Mouse (Mus musculus) gastrocnemius, adult 18-20 months (tissue): Measurements from ENCODE around the gene Rpa3. TPM values are rescaled to one million over a fixed set of nuclear protein-coding genes. Genes with fewer than 3 reads are reported as not detected.

Experiments
- DNase-seq: peaks from one replicate; pipeline ENCODE4 v3.0.0; 2021; ENCODE audit warnings: low spot score
- long read RNA-seq, 2 experiments: library from polyadenylated mRNA; stranded (forward); transcript quantifications; one replicate each; pipeline ENCODE4 v2.0.0; 2021
- total RNA-seq, 2 experiments: library from RNA; stranded (reverse); gene quantifications; 2 replicates each; pipeline ENCODE4 v1.2.3; 2021

Rpa3 gene
- total RNA-seq = 1 to 10 TPM; 8.2 to 9.0 TPM
- long read RNA-seq, experiment 1, transcript Rpa3-201 (4 exons, 670 nt) = major isoform, 16 of 16 reads
- long read RNA-seq, experiment 1, partial matches to known transcripts = 0 of 16 reads
- long read RNA-seq, experiment 1, other reads (novel, unspliced or antisense) = 0 of 16 reads
- long read RNA-seq, experiment 2, transcript Rpa3-201 (4 exons, 670 nt) = major isoform, 12 of 13 reads
- long read RNA-seq, experiment 2, partial matches to known transcripts = 0 of 13 reads
- long read RNA-seq, experiment 2, other reads (novel, unspliced or antisense) = 1 of 13 reads

- DNase-seq = peak; percentile 98
These were observed at the start of gene Rpa3, which contains the start of the genes Umad1 and Gm45062 for GRCm38 (mm10) chr6:8259004-8259666. Gene Rpa3 (minus strand): TSS chr6:8259173. Gene Umad1 (plus strand): TSS chr6:8259288. Gene Gm45062 (plus strand): TSS chr6:8259450.

- no peak for DNase-seq
These were observed 49.2 kb upstream of the Rpa3 start for GRCm38 (mm10) chr6:8307878-8308775.

DNA sequence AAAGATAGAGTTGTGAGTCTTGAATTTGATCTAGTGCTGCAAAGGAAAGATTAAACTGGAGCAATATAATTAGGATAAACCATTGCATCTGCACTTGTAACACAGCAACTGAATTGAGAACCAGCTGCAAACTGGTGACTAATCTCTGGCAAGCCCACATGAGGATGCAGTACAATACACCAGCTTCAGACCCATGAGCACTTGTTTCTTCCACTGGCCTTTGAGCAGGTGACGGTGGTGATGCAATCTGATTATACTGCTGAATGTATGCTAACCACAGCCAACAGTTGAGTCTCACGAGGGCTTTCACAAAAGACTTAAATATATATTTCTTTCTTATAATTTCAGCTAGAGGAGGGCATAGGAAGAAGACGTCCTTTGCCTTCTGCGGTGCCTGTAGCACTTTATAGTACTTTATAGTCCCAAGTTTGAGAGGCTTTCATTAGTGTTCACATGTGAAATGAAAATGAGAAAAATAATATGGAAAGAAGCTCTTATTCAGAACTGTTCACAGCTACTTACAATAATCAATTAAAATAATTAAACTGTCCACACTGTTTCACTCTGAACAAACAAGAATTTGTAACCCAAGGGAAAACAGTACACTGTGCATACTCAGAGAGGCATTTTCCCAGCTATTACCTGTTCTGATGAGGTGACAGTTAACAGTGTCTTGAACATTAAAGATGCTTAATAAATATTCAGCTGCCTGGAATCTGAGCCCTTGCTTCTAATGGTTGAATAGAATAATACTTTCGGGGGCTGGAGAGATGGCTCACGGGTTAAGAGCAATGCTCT is 40.3 kb upstream of the Rpa3 start:
- no peak for DNase-seq

GRCm38 (mm10) chr6:8294048-8294784 is 35.2 kb upstream of the Rpa3 start:
- no peak for DNase-seq

DNA sequence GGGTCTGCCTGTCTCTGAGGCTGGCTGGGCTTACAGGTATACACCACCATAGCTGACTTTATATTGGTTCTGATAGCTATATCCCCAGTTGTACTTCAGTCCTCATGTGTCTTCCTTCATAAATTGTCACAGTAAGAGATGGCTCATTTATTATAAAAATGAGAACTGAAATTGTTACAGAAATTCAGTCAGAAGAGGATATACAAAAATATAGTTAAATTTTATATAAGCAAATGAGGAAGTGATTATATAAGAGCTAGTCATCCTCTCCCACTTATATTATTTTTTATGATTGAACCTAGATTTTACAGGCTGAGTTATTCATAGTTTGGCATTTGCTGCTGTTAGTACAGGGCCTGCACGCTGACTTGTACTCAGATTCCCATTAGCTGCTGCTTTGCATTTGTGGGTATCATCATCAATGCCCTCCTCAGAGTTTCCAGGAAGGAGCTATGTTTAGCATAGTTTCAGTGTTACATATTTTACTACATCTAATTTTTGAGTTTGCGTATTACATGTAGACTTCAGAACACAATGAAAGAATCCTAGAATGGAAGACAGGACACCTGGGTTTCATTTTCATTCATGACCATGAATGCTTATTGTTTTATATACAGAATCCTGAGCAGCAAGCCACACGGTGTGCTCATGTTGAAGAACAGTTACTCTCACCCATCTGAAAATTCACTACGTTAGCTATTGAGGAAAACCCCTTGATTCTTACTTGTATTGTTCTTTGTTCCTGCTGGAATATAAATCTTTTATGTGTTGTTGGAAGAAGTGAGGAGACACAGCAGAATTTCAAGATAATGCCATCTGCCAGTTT is 30.0 kb upstream of the Rpa3 start:
- DNase-seq = no peak

DNA sequence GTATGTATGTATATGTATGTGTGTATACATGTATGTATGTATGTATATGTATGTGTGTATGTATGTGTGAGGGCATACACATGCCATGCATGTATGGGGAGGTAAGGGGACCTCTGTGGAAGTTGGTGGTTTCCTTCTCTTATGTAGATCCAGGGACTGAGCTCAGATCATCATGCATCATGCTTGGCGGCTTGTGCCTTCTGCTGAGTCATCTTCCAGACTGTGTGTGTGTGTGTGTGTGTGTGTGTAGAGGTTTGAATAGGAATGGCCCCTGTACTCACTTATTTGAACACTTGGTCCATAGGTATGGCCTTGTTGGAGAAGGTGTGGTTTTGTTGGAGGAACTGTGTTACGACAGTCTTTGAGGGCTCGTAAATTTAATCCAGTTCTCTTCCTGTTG is 27.2 kb upstream of the Rpa3 start:
- DNase-seq = no peak

GRCm38 (mm10) chr6:8285401-8285960 is 26.5 kb upstream of the Rpa3 start:
- no peak for DNase-seq

DNA sequence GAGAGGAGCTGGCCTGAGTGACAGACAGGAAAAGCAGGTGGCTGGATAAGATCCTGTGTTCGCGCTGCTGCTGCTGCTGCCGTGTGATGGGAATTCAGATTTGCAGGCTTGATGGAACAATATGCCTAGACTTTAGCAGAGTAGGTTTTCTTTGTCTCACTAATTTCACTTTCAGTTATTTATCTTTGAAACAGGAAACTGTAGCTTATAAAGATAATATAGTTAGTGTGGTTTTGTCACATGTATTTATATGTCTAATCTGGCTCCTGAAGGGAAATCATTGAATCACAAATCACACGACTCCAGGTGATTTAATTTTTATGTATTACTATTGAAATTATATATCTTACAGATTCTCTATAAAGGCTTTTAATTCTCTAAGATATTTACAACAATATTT is 24.3 kb upstream of the Rpa3 start:
- DNase-seq = no peak

- no peak for DNase-seq
These were observed 19.5 kb upstream of the Rpa3 start for GRCm38 (mm10) chr6:8278426-8279002.

DNA sequence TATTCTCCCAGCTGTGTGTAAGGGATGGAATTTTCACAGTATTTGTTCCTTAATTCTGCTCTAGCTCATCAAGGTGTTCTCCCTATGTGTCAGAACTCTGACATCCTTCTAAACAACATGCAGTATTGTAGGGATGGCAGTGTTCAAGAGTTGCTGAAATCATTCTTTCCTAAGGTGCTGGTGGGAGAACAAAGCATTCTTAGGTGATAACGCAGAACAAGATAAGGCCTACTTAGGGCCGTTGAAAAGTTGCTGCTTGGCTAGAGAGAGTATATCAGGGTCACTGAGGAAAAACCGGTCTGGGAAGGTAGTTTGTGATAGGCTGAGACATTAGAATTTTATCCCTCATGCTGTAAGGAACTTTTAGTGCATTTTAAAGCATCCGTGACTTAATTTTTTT is 17.5 kb upstream of the Rpa3 start:
- no peak for DNase-seq

GRCm38 (mm10) chr6:8275098-8275497 is 16.1 kb upstream of the Rpa3 start:
- peak; percentile 78 for DNase-seq

GRCm38 (mm10) chr6:8274387-8275054 is 15.5 kb upstream of the Rpa3 start:
- peak; percentile 49 for DNase-seq

DNA sequence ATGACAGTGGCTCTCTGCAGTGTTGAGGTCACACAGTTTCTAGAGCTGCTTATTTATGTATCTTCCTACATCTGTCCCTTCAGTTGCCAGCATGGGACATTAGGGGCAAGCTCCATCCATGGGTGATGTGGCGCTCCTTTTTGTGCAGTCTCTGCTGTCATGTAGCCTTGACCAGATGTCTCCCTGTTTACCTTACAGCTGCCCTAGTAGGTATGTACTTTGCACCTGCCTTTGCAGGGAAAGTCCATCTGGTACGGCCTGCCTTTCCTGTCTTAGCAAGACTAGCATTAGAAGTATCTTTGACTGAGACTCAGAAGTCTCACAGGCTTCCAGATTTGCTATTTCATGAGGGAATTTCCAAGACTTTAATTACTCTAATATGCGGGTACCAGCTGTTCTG is 12.1 kb upstream of the Rpa3 start:
- no peak for DNase-seq

DNA sequence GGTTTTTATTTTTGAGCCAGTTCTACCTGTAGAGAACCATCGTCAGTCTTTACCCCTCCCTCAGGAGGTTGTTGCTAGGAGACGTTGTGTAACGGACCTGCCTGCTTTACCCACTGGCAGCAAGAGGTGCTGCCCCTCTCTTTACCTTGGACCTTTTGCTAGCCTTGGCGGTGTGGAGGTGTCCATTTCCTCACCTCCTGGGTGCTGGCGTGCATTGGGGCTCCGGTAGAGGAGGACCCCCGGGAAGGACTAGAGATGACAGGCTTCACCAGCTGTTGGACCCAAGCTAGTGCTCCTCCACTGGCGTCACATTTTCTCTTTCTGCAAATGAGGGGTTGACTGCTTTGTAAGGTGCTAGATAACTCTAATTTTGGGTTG is 683 bp upstream of the Rpa3 start:
- peak; percentile 8 for DNase-seq

DNA sequence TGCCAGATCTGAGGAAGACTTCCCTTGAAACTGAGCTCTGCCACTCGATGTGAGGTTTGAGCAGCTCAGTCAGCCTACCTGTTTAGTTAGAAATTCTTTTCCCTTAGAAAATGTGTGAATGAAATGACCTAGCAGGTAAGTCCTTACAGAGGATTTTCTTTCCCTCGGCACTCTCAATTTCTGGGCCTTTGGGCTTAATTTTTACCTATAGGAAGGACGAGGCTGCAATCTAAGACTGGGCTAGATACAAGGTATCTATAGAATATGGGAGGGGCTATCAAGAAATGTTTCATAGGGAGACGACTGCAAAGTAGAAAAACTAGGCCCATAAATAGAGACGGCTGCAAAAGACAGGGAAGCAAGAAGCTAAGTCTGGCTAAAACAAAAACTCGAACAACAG is 657 bp downstream of the Rpa3 start:
- no peak for DNase-seq

DNA sequence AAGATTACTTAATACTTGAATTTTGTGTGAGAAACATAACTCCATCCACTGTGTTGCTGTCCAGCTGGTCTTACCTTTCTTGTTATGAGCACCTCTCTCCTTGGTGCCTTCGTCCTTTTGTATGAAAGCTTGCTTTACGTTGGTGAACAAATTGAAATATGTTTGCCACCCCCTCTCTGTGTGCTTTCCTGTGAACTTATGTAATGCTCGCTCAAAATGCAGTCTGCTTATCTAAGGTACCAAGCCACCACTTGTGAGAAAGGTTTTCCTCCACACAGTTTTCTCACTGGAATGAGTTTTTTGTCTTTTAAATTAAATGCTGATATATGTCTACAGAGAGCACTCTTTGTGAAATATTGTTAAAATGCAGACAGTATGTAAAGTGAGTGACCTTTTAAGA is 30.4 kb downstream of the Rpa3 start:
- DNase-seq = no peak

GRCm38 (mm10) chr6:8227035-8227434 is 31.9 kb downstream of the Rpa3 start:
- DNase-seq = no peak

DNA sequence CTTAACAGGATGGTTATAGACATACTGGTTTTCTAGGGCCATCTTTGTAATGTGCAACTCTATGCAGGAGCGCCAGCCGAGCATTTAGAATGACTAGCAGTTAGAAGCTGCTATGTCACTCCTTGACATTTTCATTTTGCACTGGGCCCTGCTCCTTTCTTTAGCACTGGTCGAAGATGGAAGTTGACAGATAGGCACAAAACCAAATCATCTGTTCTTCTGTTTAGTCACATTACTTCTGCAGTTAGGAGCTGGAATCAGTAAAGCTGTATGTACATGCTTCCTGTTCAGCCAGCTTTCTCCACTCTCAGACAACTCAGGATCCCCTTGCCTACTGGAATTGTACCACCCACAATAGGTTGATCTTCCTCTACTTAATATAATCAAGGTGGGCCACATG is 48.3 kb downstream of the Rpa3 start:
- no peak for DNase-seq

GRCm38 (mm10) chr6:8209866-8210186 is 49.1 kb downstream of the Rpa3 start:
- DNase-seq = no peak
